Mouse (Mus musculus): ENCODE results near the gene Cutal.

GRCm38 (mm10) chr2:34895503-34896113 is 21.4 kb downstream of the Cutal start:
- TF ChIP-seq RAD21 (IDR thresholded peaks at IDR 0.05; ENCODE audit: low read depth, low read length) (no peak), JUND (conservative IDR thresholded peaks at IDR 0.05; ENCODE audit: low read depth, low read length) (no peak), CTCF (conservative IDR thresholded peaks at IDR 0.05 in 1 of 2, IDR thresholded peaks at IDR 0.05 in 1 of 2; ENCODE audit: low read depth in 2 of 2, low read length in 2 of 2) (no peak), POLR2A (IDR thresholded peaks at IDR 0.05; ENCODE audit: low read depth, low read length) (no peak), HCFC1 (IDR thresholded peaks at IDR 0.05; ENCODE audit: low read depth, low read length) (no peak), E2F4 (IDR thresholded peaks at IDR 0.05; ENCODE audit: insufficient replicate concordance, low read depth, low read length) (no peak)
